Mouse (Mus musculus) c-Kit-positive CD71-negative TER-119-negative erythroid progenitor cells, embryonic 14.5 days (primary cell): ENCODE results near the gene Ganc.

Source experiments
- DNase-seq: peaks from one replicate; pipeline ENCODE4 v3.0.0-alpha.2; 2013; ENCODE audit warnings: low read depth

Ganc gene

DNA sequence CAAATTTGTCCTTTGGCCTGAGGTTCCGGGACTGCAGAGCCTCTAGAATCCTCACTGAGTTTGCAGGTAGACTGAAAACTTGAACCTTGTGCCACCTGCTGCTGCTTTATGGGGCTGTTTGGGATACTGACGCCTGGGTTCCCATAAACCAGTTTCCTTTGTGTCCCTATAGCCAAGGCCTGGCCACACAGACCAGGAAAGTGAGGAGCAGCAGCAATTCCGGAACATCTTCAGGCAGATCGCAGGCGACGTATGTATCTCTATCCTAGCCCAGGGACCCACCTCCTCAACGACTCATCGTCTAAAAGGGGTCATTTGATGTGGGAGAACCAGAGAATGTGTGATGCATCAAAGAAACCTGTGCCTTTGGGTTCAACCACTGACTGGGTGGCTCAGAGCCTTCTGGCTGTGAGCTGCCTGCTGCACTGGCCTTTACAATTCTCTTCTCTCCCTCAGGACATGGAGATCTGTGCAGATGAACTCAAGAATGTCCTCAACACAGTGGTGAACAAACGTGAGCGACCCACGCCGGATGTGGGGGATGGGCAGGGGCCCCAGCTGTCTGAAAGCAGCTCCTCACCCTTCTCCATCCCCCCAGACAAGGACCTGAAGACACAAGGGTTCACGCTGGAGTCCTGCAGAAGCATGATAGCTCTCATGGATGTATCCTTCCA, 98.4 kb downstream of the Ganc start:
- DNase-seq, result no peak

DNA sequence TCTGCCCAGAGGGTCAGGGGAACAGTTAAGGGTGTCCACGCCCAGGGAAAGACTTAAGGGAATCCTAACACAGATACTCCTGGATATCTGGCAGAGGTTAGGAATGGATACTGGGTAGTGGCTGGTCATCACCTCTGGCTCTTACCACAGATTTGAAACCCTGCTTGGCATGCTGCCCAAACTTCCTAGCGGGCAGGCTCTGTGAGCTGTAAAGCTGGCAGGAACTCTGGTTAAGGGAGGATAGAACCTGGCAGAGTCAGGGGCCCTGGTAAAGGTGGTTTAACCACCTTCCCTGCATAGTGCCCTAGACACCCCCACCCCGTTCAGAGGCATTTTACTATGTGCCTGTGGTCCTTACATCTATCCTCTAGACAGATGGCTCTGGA, 98.9 kb downstream of the Ganc start:
- no peak for DNase-seq

DNA sequence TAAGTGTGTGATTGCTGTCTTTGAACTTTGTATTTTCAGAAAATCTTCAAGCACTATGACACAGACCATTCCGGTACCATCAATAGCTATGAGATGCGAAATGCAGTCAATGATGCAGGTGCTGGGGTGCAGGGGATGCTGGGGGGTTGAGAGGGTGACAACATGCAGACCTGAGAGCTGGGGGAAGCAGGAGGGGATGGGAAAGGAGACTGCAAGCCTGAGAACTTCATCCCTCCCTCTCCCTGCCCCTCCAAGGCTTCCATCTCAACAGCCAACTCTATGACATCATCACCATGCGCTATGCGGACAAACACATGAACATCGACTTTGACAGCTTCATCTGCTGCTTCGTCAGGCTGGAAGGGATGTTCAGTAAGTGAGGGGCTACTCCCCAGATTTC, 99.4 kb downstream of the Ganc start:
- DNase-seq, result no peak

DNA sequence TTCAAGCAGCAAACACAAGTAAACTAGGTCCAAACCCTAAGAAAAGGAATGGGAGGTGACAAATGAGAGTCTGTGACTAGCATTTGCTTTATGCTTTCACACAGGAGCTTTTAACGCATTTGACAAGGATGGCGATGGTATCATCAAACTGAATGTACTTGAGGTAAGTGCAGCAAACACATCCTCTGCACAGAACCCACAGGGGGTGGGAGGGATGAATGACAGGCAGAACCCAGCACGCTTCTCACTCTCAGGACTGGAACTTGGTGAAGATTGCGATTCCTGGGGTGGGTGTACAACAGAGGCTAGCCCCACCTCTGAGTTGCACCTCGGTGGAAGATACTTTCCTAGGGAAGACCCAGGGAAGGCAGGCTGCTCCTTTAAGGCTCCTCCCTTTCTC, 100.3 kb downstream of the Ganc start:
- no peak for DNase-seq
